Mouse (Mus musculus): ENCODE measurements at regions not wholly inside any gene's neighbourhood (a gene's known extent, or its start where the extent isn't known, plus 50 kb on each side); places are given as distances from the start of the nearest gene placed in this dataset.

DNA sequence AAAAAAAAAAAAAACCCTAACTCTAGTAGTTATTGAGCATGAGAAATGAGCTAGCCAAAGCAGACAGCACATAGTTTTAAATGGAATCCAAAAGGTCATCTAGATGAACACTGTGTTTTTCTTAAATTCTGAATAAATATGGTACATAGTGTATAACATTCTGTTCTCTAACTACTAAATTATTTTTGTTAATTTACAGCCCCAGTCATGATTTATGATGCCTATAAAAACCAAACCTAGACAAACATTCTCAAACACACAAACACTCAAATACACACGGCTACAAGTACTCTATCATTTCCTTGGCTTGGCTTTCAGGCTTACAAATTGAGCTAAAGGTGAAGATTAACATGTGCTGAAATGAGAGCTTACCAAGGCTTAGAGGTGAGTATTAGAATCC, 188.8 kb downstream of the Sucnr1 start:
- no peak for ATAC-seq (ENCODE audit: extremely low read depth, insufficient number of reproducible peaks, low FRiP score, poor library complexity, severe bottlenecking)
- TF ChIP-seq GATA2 (IDR thresholded peaks at IDR 0.05; ENCODE audit: borderline replicate concordance, low read depth, low read length) (no peak), GATA1 (IDR thresholded peaks at IDR 0.05; ENCODE audit: borderline replicate concordance, low read length) (no peak), TAL1 (conservative IDR thresholded peaks at IDR 0.05; ENCODE audit: low read depth, low read length) (no peak), CTCF (IDR thresholded peaks at IDR 0.05; ENCODE audit: low read depth, low read length) (no peak), POLR2AphosphoS5 (IDR thresholded peaks at IDR 0.05; ENCODE audit: insufficient replicate concordance, low read depth, low read length) (no peak)
- Histone ChIP-seq H3K4me1 (ENCODE audit: insufficient read depth, low read depth, low read length) (no peaks in the 10 kb centered on the region), H3K9me3 (replicated peaks) (no peaks in the 10 kb centered on the region), H3K27me3 (ENCODE audit: insufficient read depth, low read length) (0 out of 2 replicates have a peak, but pooled peaks cover 5% of the 10 kb centered on the region), H3K36me3 (replicated peaks) (no peaks in the 10 kb centered on the region), H3K4me3 (ENCODE audit: low read depth, low read length) (no peak overlapping the region)
- no peak for DNase-seq (ENCODE audit: low spot score)

DNA sequence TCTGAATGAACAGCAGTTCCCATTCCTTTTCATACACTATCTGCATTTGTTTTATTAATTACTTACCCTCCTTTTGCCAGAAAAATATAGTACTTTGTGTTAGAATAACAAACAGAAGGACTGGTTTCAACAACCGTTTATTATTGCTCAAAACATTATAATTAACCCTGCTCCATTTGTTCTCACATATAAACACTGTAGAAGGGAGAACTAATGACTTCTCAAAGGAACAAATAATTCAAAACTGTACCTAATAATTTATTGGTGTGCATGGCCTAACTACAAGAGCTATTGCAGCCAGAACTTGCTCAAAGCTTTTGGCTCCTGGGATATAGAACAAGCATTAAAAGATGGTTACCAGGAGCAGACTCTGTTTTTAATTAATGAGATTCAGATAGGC, 192.1 kb downstream of the Sucnr1 start:
- 0 out of 2 replicates have a peak, but pooled peaks cover 3% of the 10 kb centered on the region for H3K27me3 ChIP-seq (ENCODE audit: insufficient read depth, low read length)
- TF ChIP-seq TAL1 (conservative IDR thresholded peaks at IDR 0.05; ENCODE audit: low read depth, low read length), result no peak
- TF ChIP-seq CTCF (IDR thresholded peaks at IDR 0.05; ENCODE audit: low read depth, low read length), result no peak
- TF ChIP-seq POLR2AphosphoS5 (IDR thresholded peaks at IDR 0.05; ENCODE audit: insufficient replicate concordance, low read depth, low read length), result no peak
- no peak for TF ChIP-seq GATA1 (IDR thresholded peaks at IDR 0.05; ENCODE audit: borderline replicate concordance, low read length)
- no peak for TF ChIP-seq GATA2 (IDR thresholded peaks at IDR 0.05; ENCODE audit: borderline replicate concordance, low read depth, low read length)
- no peak overlapping the region for H3K4me3 ChIP-seq (ENCODE audit: low read depth, low read length)
- no peaks in the 10 kb centered on the region for H3K36me3 ChIP-seq (replicated peaks)
- DNase-seq (ENCODE audit: low spot score) (no peak), ATAC-seq (ENCODE audit: extremely low read depth, insufficient number of reproducible peaks, low FRiP score, poor library complexity, severe bottlenecking) (no peak)
- H3K4me1 ChIP-seq (ENCODE audit: insufficient read depth, low read depth, low read length), result no peaks in the 10 kb centered on the region
- no peaks in the 10 kb centered on the region for H3K9me3 ChIP-seq (replicated peaks)

DNA sequence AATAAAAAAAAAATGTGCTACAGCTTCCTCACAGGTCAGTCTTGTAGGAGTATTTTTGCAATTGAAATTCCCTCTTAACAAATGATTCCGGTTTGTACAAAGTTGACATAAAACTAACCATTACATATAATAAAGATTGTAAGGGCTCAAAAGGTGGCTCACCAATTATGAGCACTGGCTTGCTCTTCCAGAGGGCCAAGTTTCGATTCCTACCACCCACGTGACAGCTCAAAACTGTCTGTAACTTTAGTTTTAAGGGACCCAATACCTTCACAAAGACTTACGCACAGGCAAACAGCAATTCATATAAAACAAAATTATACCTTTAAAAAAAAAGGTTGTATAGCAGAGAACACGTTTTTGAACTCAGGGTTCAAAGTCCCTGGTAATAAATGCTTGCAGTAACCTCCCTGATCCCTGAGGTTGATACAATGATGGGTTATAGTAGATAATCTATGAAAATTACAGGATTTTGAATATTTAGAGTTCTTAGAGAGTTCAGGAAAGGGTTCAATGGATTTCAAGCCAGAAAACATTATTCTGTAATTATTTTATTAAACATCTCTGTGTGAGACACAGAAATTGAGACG, 193.7 kb downstream of the Sucnr1 start:
- Histone ChIP-seq H3K9me3 (replicated peaks) (no peaks in the 10 kb centered on the region), H3K36me3 (replicated peaks) (no peaks in the 10 kb centered on the region), H3K4me3 (ENCODE audit: low read depth, low read length) (no peak overlapping the region), H3K4me1 (ENCODE audit: insufficient read depth, low read depth, low read length) (no peaks in the 10 kb centered on the region), H3K27me3 (ENCODE audit: insufficient read depth, low read length) (0 out of 2 replicates have a peak, but pooled peaks cover 3% of the 10 kb centered on the region)
- DNase-seq (ENCODE audit: low spot score), result no peak
- ATAC-seq (ENCODE audit: extremely low read depth, insufficient number of reproducible peaks, low FRiP score, poor library complexity, severe bottlenecking), result no peak
- TF ChIP-seq CTCF (IDR thresholded peaks at IDR 0.05; ENCODE audit: low read depth, low read length) (no peak), GATA2 (IDR thresholded peaks at IDR 0.05; ENCODE audit: borderline replicate concordance, low read depth, low read length) (no peak), GATA1 (IDR thresholded peaks at IDR 0.05; ENCODE audit: borderline replicate concordance, low read length) (no peak), POLR2AphosphoS5 (IDR thresholded peaks at IDR 0.05; ENCODE audit: insufficient replicate concordance, low read depth, low read length) (no peak), TAL1 (conservative IDR thresholded peaks at IDR 0.05; ENCODE audit: low read depth, low read length) (no peak)

DNA sequence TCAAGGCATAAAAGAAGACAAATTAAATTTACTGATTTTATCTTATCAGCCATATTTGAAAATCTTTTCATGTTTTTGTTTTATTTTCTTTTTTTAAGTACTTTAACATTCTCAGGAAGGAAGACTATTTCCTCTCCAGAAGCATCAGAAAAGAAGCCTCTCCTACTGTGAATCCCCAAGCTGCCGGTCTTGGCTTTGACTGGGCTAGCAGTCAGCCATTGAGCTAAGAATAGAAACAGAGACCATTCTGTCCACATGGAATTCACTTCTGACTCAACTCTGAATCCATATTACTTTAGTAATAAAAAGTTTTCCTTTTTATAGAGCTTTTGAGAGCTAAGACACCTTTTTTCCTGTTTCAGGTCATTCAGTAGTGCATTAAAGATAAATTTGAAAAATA, 194.8 kb upstream of the Mbnl1 start:
- H3K4me1 ChIP-seq (ENCODE audit: insufficient read depth, low read depth, low read length), result no peaks in the 10 kb centered on the region
- H3K27me3 ChIP-seq (ENCODE audit: insufficient read depth, low read length), result no peaks in the 10 kb centered on the region; the same call in 1 of the 2 replicates
- H3K9me3 ChIP-seq (replicated peaks), result no peaks in the 10 kb centered on the region
- ATAC-seq (ENCODE audit: extremely low read depth, insufficient number of reproducible peaks, low FRiP score, poor library complexity, severe bottlenecking) (no peak), DNase-seq (ENCODE audit: low spot score) (no peak)
- H3K36me3 ChIP-seq (replicated peaks), result no peaks in the 10 kb centered on the region
- H3K4me3 ChIP-seq (ENCODE audit: low read depth, low read length), result no peak overlapping the region
- TF ChIP-seq GATA1 (IDR thresholded peaks at IDR 0.05; ENCODE audit: borderline replicate concordance, low read length), result no peak
- no peak for TF ChIP-seq GATA2 (IDR thresholded peaks at IDR 0.05; ENCODE audit: borderline replicate concordance, low read depth, low read length)
- no peak for TF ChIP-seq POLR2AphosphoS5 (IDR thresholded peaks at IDR 0.05; ENCODE audit: insufficient replicate concordance, low read depth, low read length)
- TF ChIP-seq TAL1 (conservative IDR thresholded peaks at IDR 0.05; ENCODE audit: low read depth, low read length), result no peak
- no peak for TF ChIP-seq CTCF (IDR thresholded peaks at IDR 0.05; ENCODE audit: low read depth, low read length)

DNA sequence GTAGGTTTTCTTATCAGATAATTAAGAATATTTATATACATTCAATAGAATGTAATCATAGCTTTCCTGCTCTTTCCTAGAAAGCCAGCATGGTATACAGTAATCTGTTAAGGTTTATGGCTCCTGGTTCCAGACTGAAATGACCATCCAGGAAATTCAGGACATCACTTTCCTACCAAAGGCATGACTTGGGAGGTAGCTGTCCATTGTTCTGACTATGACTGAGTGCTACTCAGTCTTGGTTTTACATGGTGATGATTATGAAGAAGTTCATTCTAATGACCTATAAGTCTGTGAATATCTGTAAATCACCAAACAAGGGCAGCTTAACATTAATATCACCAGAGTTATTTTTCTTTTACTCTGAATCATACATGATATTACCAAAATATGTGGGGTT, 191.4 kb upstream of the Mbnl1 start:
- ATAC-seq (ENCODE audit: extremely low read depth, insufficient number of reproducible peaks, low FRiP score, poor library complexity, severe bottlenecking), result no peak
- no peak for DNase-seq (ENCODE audit: low spot score)
- H3K36me3 ChIP-seq (replicated peaks), result no peaks in the 10 kb centered on the region
- H3K27me3 ChIP-seq (ENCODE audit: insufficient read depth, low read length), result no peaks in the 10 kb centered on the region; the same call in 1 of the 2 replicates
- TF ChIP-seq GATA1 (IDR thresholded peaks at IDR 0.05; ENCODE audit: borderline replicate concordance, low read length) (no peak), GATA2 (IDR thresholded peaks at IDR 0.05; ENCODE audit: borderline replicate concordance, low read depth, low read length) (no peak), TAL1 (conservative IDR thresholded peaks at IDR 0.05; ENCODE audit: low read depth, low read length) (no peak), CTCF (IDR thresholded peaks at IDR 0.05; ENCODE audit: low read depth, low read length) (no peak), POLR2AphosphoS5 (IDR thresholded peaks at IDR 0.05; ENCODE audit: insufficient replicate concordance, low read depth, low read length) (no peak)
- no peak overlapping the region for H3K4me3 ChIP-seq (ENCODE audit: low read depth, low read length)
- H3K4me1 ChIP-seq (ENCODE audit: insufficient read depth, low read depth, low read length), result no peaks in the 10 kb centered on the region
- H3K9me3 ChIP-seq (replicated peaks), result no peaks in the 10 kb centered on the region

DNA sequence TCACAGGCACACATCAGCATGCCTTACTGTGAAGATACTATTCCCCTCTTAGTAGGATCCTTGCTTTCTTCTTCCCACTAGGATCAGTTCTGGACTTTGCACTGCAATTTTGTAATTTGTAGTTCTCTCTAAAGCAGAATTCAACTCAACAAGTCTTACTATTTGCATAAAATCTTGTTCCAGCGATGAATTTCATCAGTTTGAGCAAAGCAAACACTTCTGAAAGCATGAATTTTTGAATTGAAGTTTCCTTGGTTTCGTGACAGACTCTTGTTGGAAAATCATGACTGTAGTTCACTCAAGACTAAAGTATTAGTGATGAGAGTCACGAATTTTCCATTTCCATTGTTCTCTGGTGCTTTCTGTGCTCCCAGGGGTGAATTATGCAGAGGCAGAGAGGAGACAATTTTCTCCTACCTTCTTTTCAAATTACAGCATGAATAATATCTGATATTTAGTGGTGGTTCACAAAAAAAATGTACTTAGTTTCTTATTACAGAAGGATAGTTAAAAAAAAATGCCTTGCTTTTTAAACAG, 190.6 kb upstream of the Mbnl1 start:
- Histone ChIP-seq H3K4me1 (ENCODE audit: insufficient read depth, low read depth, low read length) (no peaks in the 10 kb centered on the region), H3K9me3 (replicated peaks) (no peaks in the 10 kb centered on the region), H3K27me3 (ENCODE audit: insufficient read depth, low read length) (no peaks in the 10 kb centered on the region; the same call in 1 of the 2 replicates), H3K4me3 (ENCODE audit: low read depth, low read length) (no peak overlapping the region), H3K36me3 (replicated peaks) (no peaks in the 10 kb centered on the region)
- TF ChIP-seq POLR2AphosphoS5 (IDR thresholded peaks at IDR 0.05; ENCODE audit: insufficient replicate concordance, low read depth, low read length) (no peak), TAL1 (conservative IDR thresholded peaks at IDR 0.05; ENCODE audit: low read depth, low read length) (no peak), GATA2 (IDR thresholded peaks at IDR 0.05; ENCODE audit: borderline replicate concordance, low read depth, low read length) (no peak), GATA1 (IDR thresholded peaks at IDR 0.05; ENCODE audit: borderline replicate concordance, low read length) (no peak), CTCF (IDR thresholded peaks at IDR 0.05; ENCODE audit: low read depth, low read length) (no peak)
- DNase-seq (ENCODE audit: low spot score), result no peak
- no peak for ATAC-seq (ENCODE audit: extremely low read depth, insufficient number of reproducible peaks, low FRiP score, poor library complexity, severe bottlenecking)
